Mouse (Mus musculus) intestine, embryonic 16.5 days (tissue): Measurements from ENCODE around the gene Nbl1. TPM values are rescaled to one million over a fixed set of nuclear protein-coding genes. Genes with fewer than 3 reads are reported as not detected.
A peak's percentile ranks its signal among the peaks of the same experiment; 100 is the strongest.

Experiments used
- ATAC-seq: fragments of 200-750 bp; cut with Nextera tagmentation; 2 replicates; pipeline ENCODE4 v1.8.0; 2017; ENCODE audit warnings: moderate TSS enrichment, moderate library complexity
- H3K27ac ChIP-seq: fragments of 300-500 bp; sonication (generic); 2 replicates; pipeline ENCODE4 v1.5.1; 2014; ENCODE audit warnings: mild to moderate bottlenecking, low read length
- H3K27me3 ChIP-seq: fragments of 300-500 bp; sonication (generic); replicated peaks from 2 replicates; pipeline ENCODE4 v1.6.1; 2014; ENCODE audit warnings: low read length, control low read depth, mixed read lengths; ENCODE audit not compliant: control insufficient read depth, insufficient read depth
- H3K36me3 ChIP-seq: fragments of 300-500 bp; sonication (generic); 2 replicates; pipeline ENCODE4 v1.6.1; 2014; ENCODE audit warnings: low read length, control low read depth; ENCODE audit not compliant: control insufficient read depth, insufficient read depth
- H3K4me1 ChIP-seq: fragments of 300-500 bp; sonication (generic); 2 replicates; pipeline ENCODE4 v1.6.1; 2014; ENCODE audit warnings: low read length, control low read depth, mixed read lengths; ENCODE audit not compliant: control insufficient read depth, insufficient read depth
- H3K4me2 ChIP-seq: fragments of 300-500 bp; sonication (generic); 2 replicates; pipeline ENCODE4 v1.6.1; 2014; ENCODE audit warnings: low read depth, low read length, control low read depth
- H3K4me3 ChIP-seq: fragments of 300-500 bp; sonication (generic); 2 replicates; pipeline ENCODE4 v1.5.1; 2014; ENCODE audit warnings: mild to moderate bottlenecking, low read length
- H3K9ac ChIP-seq: fragments of 300-500 bp; sonication (generic); 2 replicates; pipeline ENCODE4 v1.6.1; 2014; ENCODE audit warnings: low read depth, low read length
- H3K9me3 ChIP-seq: fragments of 300-500 bp; sonication (generic); 2 replicates; pipeline ENCODE4 v1.6.1; 2016; ENCODE audit warnings: low read length, control low read depth; ENCODE audit not compliant: control insufficient read depth
- WGBS: fragments of 180-500 bp; shearing (Covaris S2); extraction: QIAGEN DNeasy Blood & Tissue Kit; methylation state at CpG from one replicate; pipeline ENCODE4 v1.1.7; 2014; 5-methylcytosine and 5-hydroxymethylcytosine counted together
- polyA plus RNA-seq: library from polyadenylated mRNA; unstranded; fragments of >200 nt; fragmentation: Nextera tagmentation; extraction: Ambion mirVana; gene quantifications from 2 replicates; pipeline ENCODE4 v1.2.1, GENCODE M21; 2015

Nbl1 gene
- polyA plus RNA-seq, 1 experiment from 2014 or later: 38.9 TPM

GRCm38 (mm10) chr4:139110858-139111257, 18.1 kb upstream of the Nbl1 start:
- Histone ChIP-seq H3K36me3 (no peaks in the 10 kb centered on the region), H3K9ac (no peak overlapping the region), H3K4me1 (peaks cover 32% of the 10 kb centered on the region), H3K9me3 (no peaks in the 10 kb centered on the region), H3K4me2 (peak overlapping the region; percentile 4; the same call in 1 of the 2 replicates), H3K27ac (peak overlapping the region; percentile 62), H3K4me3 (no peak overlapping the region), H3K27me3 (no peaks in the 10 kb centered on the region)
- no peak for ATAC-seq
- 54% methylated on average over 3 of the region's 3 CpGs for WGBS

- Histone ChIP-seq H3K27me3 (no peaks in the 10 kb centered on the region), H3K4me3 (no peak overlapping the region), H3K27ac (no peak overlapping the region), H3K4me2 (no peak overlapping the region), H3K9ac (no peak overlapping the region), H3K4me1 (peaks cover under 1% of the 10 kb centered on the region), H3K36me3 (peaks cover 9% of the 10 kb centered on the region), H3K9me3 (no peaks in the 10 kb centered on the region)
- no peak for ATAC-seq
- WGBS: 98% methylated on average over 1 of the region's 1 CpGs
Observed at GRCm38 (mm10) chr4:139105453-139105852, 12.7 kb upstream of the Nbl1 start.

- no peak overlapping the region for H3K4me2 ChIP-seq
- H3K27ac ChIP-seq: no peak overlapping the region
- H3K4me1 ChIP-seq: no peaks in the 10 kb centered on the region
- WGBS: 75% methylated on average over 6 of the region's 6 CpGs
- H3K9me3 ChIP-seq: no peaks in the 10 kb centered on the region
- no peak overlapping the region for H3K4me3 ChIP-seq
- H3K27me3 ChIP-seq: no peaks in the 10 kb centered on the region
- ATAC-seq: no peak
- H3K9ac ChIP-seq: no peak overlapping the region
- H3K36me3 ChIP-seq: peaks cover 9% of the 10 kb centered on the region
Observed at GRCm38 (mm10) chr4:139101546-139101945, 8.8 kb upstream of the Nbl1 start.

GRCm38 (mm10) chr4:139100326-139100725, 7.5 kb upstream of the Nbl1 start:
- Histone ChIP-seq H3K36me3 (peaks cover 9% of the 10 kb centered on the region), H3K4me1 (no peaks in the 10 kb centered on the region), H3K9ac (no peak overlapping the region), H3K9me3 (no peaks in the 10 kb centered on the region), H3K4me2 (no peak overlapping the region), H3K4me3 (no peak overlapping the region), H3K27me3 (no peaks in the 10 kb centered on the region), H3K27ac (no peak overlapping the region)
- WGBS: 89% methylated on average over 8 of the region's 8 CpGs
- ATAC-seq: no peak

DNA sequence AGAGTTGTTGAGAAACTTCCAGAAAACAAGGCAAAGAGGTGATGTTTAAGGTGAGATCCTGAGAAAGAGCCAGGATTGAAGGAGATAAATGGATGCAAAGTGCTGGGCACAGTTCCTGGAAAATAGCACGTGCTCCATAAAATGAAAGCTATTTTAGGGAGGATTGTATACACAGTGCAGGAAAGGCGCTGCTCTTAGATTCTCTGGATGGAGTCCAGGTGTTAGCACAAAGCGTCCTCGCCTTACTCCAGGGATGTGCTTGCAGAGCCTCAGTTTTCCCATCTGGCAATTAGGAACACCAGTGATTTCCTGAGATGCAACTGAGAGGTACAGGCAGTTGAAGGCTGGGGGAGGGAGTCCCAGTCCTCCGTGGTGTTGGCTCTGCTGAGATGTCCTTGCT, 3.4 kb upstream of the Nbl1 start:
- H3K4me2 ChIP-seq: no peak overlapping the region
- H3K9ac ChIP-seq: no peak overlapping the region
- no peaks in the 10 kb centered on the region for H3K36me3 ChIP-seq
- peak; percentile 50; the same call in 1 of the 2 replicates for ATAC-seq
- 41% methylated on average over 5 of the region's 5 CpGs for WGBS
- peaks cover 17% of the 10 kb centered on the region for H3K4me1 ChIP-seq
- no peaks in the 10 kb centered on the region; the same call in 1 of the 2 replicates for H3K9me3 ChIP-seq
- no peak overlapping the region for H3K27ac ChIP-seq
- H3K4me3 ChIP-seq: no peak overlapping the region
- H3K27me3 ChIP-seq: no peaks in the 10 kb centered on the region

DNA sequence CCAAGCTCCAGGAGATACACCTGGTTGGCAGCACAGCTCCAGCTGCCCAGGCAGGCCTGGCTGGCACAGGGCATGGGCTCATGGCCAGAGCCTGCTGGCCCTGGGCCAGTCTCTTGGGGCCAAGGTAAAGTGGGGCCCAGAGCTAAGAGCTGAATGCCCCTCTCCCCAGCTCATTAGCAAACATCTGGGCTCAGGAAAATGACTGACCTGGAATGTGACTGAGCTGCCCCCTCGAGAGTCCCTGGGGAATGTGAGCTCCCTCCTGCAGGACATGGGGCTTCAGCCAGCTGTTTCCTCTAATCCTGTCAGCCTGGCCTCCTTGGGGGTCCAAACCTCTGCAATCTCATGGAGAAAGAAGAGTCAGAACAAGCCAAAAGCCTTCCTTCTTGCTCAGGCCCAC, 2.6 kb upstream of the Nbl1 start:
- Histone ChIP-seq H3K27me3 (no peaks in the 10 kb centered on the region), H3K9me3 (no peaks in the 10 kb centered on the region; the same call in 1 of the 2 replicates), H3K4me2 (no peak overlapping the region), H3K36me3 (no peaks in the 10 kb centered on the region), H3K27ac (peak overlapping the region; percentile 33; the same call in 1 of the 2 replicates), H3K9ac (no peak overlapping the region), H3K4me3 (no peak overlapping the region), H3K4me1 (peaks cover 25% of the 10 kb centered on the region)
- WGBS: 29% methylated on average over 1 of the region's 1 CpGs
- no peak for ATAC-seq

- no peak overlapping the region for H3K27ac ChIP-seq
- H3K4me1 ChIP-seq: peaks cover 40% of the 10 kb centered on the region
- H3K4me2 ChIP-seq: peak overlapping the region; percentile 97
- ATAC-seq: no peak
- no peaks in the 10 kb centered on the region for H3K27me3 ChIP-seq
- peak overlapping the region; percentile 73 for H3K4me3 ChIP-seq
- 27% methylated on average over 13 of the region's 13 CpGs for WGBS
- peak overlapping the region; percentile 82 for H3K9ac ChIP-seq
- H3K36me3 ChIP-seq: no peaks in the 10 kb centered on the region
- H3K9me3 ChIP-seq: no peaks in the 10 kb centered on the region; the same call in 1 of the 2 replicates
Observed at GRCm38 (mm10) chr4:139093196-139093530, 370 bp upstream of the Nbl1 start.

GRCm38 (mm10) chr4:139091478-139092355, 1.1 kb downstream of the Nbl1 start:
- peaks cover 41% of the 10 kb centered on the region for H3K4me1 ChIP-seq
- peak overlapping the region; percentile 82 for H3K9ac ChIP-seq
- no peaks in the 10 kb centered on the region for H3K36me3 ChIP-seq
- WGBS: 7% methylated on average over 28 of the region's 28 CpGs
- peak overlapping the region; percentile 73 for H3K4me3 ChIP-seq
- 0 out of 2 replicates have a peak, but pooled peaks have one; percentile 18 for ATAC-seq
- H3K9me3 ChIP-seq: no peaks in the 10 kb centered on the region; the same call in 1 of the 2 replicates
- 0 out of 2 replicates have a peak overlapping the region, but pooled peaks have one; percentile 20 for H3K27ac ChIP-seq
- no peaks in the 10 kb centered on the region for H3K27me3 ChIP-seq
- peak overlapping the region; percentile 97 for H3K4me2 ChIP-seq

GRCm38 (mm10) chr4:139091066-139091465, 1.7 kb downstream of the Nbl1 start:
- H3K36me3 ChIP-seq: no peaks in the 10 kb centered on the region
- H3K4me2 ChIP-seq: peak overlapping the region; percentile 97
- whole genome bisulfite sequencing: 57% methylated on average over 7 of the region's 7 CpGs
- no peaks in the 10 kb centered on the region; the same call in 1 of the 2 replicates for H3K9me3 ChIP-seq
- no peaks in the 10 kb centered on the region for H3K27me3 ChIP-seq
- peak overlapping the region; percentile 82 for H3K9ac ChIP-seq
- peak overlapping the region; percentile 73 for H3K4me3 ChIP-seq
- ATAC-seq: no peak
- H3K27ac ChIP-seq: no peak overlapping the region
- H3K4me1 ChIP-seq: peaks cover 41% of the 10 kb centered on the region
